Mouse (Mus musculus): ENCODE results near the gene Sort1.

DNA sequence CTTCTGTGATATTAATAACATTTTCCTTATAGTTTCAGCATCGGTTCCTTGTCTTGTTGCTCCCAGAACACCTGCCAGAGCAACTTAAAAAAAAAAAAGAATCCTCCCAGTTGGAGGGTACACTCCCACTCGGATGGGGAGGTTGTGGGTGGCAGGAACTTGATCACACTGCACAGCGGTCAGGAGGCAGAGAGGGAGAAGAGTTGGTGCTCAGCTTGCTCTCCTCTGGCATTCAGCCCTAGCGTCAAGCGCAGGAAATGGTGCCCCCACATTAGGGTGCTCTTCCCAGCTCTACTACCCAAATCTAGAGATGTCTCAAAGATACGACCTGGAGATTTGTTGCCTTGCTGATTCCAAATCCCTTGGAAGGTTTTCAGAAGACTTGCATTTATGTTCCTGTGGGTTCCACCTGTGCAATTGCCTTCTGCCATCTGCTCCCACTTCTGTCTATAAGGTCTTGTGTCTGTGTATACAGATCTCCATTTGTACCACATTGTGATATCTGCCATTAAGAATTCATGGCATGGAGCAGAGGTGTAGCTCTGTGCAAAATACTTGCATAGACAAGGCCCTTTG is 16.7 kb downstream of the Sort1 start:
- no peak for TF ChIP-seq CTCF (IDR thresholded peaks at IDR 0.05; ENCODE audit: low read depth, low read length)
- TF ChIP-seq EP300 (IDR thresholded peaks at IDR 0.05; ENCODE audit: insufficient read depth, low read depth, low read length): no peak
